Mouse (Mus musculus) layer of hippocampus, adult 18-20 months (tissue): ENCODE results near the gene Lcn5. TPM values are rescaled to one million over a fixed set of nuclear protein-coding genes. Genes with fewer than 3 reads are reported as not detected.
"Not testable (repeated sequence)": the region's sequence is repeated elsewhere in the genome, so short reads cannot be mapped to it uniquely, and the experiment has no call there.

Source experiments
- DNase-seq, 2 experiments: peaks; one replicate each; pipeline ENCODE4 v3.0.0; 2022; ENCODE audit warnings: low spot score in 2 of 2
- total RNA-seq, 2 experiments: library from RNA; stranded (reverse); gene quantifications; 2 replicates each; pipeline ENCODE4 v1.2.3; 2021

Lcn5 gene
- total RNA-seq, 2 experiments from 2014 or later, result not detected

DNA sequence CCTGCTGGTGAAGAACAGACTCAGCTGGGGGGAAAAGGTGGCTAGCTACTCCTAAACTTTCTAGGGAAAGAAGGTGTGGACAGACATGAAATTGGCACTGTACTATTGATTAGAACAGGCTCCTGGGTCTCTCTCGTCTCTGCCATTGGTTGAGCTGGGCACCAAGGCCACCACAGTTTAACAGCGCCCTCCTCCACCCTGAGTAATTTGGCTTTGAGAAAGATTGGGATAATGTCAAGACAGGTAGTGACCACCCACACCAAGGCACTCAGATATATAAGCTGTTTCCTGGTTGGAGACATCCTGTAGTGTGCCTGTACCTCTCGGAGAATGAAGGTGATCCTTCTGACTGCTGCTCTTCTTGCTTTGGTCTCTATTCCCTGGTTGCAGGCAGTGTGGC, 18.7 kb downstream of the Lcn5 start, which contains the start of gene Lcn6:
Lcn6 (plus strand) TSS at position 301 of the 400 bp plus-strand sequence.
- no peak for DNase-seq

DNA sequence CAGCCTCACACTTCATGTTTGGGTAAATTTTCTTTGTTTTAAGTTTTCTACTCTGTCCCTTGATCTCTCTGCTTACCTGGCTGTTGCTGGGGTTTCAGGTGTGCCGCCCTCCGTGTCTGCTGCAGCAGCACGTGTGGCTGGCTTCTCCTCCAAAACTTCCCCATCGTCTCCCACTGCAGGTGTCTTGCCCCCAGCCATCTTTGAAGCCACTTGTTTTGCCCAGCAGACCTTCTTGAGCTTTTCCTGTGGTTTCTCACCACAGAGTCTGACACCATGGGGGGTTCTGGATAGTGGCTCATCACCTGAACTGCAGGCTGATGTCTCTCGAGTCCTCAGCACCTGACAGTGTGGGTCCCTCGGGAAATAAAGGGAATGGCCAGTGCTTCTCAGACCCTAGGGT, 21.8 kb downstream of the Lcn5 start:
- no peak for DNase-seq

DNA sequence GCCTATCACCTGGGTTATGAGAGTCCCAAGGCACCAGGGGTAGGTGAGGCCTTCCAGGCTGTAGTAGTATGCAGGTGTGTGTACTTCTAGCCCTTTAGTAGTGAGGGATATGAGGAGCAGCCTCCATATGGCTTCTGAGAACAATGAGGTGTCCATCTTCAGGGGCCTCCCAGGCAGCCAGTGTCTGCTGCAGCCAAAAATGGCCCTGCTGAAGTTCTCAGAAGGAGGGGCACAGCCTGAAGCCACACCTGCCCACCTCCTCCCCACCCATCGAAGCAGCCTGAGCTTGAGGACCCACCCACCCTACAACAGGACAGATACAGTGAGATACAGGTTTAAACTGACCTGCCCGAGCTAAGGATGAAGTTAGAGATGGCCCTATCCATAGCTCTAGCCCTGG, 24.7 kb downstream of the Lcn5 start, which contains the start of gene Lcn10:
Lcn10 (plus strand) TSS at position 301 of the 400 bp plus-strand sequence.
- no peak for DNase-seq

DNA sequence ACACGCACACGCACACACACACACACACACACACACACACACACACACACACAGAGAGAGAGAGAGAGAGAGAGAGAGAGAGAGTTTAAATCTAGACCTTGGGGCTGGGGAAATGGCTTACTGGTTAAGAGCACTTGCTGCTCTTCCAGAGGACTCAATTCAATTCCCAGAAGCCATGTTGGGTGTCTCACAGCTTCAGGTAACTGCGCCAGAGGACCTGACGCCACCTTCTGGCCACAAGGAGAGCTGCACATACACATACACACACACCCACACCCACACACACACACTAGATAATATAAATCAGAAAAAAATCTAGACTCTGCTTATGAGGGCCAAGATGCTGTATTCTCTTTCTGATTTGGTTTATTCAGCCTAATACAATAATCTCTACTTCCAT, 29.2 kb downstream of the Lcn5 start:
- DNase-seq, result no peak

DNA sequence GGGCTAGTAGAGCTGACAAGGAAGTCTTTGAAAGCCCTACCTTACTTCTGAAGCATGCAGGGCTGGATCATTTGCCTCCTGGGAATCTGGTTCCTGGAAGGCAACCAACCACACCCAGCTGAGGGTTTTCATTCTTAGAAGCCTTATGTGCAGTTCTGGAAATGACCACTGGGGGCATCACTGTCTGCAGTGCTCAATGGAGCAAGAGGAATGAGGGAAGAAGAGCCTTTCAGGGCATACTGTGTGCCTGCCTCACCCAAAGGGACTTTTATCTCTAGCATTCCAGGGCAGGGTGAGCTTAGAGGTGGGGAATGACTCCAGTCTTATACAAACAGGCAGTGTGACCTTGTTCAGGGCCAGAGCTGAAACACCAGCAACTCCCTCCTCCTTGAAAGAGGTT, 36.9 kb downstream of the Lcn5 start:
- peak in 1 of 2 experiments; percentile 71 for DNase-seq

DNA sequence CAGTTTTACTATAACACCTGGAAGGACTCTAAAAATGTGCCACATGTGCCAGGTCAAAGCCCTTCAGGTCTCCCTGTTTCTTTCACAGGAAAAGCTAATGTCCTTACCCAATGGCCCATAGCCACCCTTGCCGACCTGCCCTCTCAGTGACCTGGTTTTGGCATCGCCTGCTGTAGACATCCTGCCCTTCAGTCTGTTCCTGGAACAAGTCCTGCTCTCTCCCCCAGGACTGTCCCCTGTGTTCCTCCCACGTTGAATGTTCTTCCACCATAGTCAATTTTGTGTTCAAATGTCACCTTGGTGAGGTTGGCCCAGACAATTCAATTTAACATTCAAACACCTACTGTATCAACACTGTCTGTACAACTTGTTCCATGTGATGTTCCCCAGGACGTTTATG, 39.2 kb downstream of the Lcn5 start:
- no peak for DNase-seq

DNA sequence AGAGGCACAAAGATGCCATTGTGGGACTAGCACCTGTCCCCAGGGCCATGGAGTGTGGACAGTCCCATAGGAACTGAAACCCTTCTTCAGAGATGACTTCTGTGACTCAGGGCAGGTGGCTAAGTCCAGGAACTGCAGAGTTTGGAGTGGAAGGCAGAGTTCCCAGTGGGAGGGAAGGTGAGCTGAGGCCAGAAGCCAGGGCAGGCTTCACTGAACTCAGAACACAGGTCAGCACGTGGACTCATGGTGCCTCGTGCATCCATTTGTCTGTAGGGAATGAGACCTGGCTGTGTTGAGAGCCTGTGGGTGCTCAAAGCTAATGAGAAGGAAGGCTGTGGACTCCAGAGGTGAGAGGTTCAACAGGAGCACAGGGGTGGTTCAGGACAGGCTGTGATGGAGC, 40.9 kb downstream of the Lcn5 start:
- DNase-seq, result no peak

DNA sequence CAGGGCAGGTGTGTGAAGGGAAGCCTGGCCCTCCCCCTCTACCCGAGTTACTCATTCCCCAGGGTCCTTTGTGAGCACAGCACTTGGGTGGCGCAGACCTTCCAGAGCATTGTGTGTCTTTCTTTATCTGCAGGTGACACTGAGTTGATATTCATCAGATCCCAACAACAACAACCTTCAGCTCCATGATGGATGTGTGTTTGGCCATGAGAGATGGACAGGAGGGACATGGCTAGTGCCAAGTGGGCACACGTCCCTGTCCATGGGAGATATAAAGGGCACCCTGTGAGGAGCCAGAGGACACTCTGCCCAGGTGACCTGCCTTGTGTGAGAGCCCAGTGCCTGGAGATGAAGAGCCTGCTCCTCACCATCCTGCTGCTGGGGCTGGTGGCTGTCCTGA, 42.0 kb downstream of the Lcn5 start, which contains the start of gene Obp2a:
Obp2a (plus strand) TSS at position 301 of the 400 bp plus-strand sequence.
- DNase-seq, result not testable (repeated sequence)

DNA sequence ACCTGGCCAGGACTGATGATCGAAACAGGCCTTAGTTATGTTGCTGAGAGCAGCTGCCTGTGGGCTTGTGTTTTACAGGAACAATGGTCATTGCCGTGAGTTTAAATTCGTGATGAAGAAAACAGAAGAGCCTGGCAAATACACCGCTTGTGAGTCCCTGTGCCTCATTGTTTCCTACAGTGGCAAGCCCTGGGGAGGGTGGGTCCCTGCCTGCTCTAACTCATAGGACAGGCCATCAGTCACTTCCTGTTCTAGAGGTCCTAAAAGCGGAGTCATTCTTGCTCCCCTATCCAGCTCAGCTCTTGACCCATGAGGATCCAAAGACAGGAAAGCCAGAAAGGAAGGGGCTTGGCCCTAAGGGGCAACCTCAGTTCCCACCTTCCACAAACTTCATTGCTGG, 43.2 kb downstream of the Lcn5 start:
- DNase-seq, result no peak

DNA sequence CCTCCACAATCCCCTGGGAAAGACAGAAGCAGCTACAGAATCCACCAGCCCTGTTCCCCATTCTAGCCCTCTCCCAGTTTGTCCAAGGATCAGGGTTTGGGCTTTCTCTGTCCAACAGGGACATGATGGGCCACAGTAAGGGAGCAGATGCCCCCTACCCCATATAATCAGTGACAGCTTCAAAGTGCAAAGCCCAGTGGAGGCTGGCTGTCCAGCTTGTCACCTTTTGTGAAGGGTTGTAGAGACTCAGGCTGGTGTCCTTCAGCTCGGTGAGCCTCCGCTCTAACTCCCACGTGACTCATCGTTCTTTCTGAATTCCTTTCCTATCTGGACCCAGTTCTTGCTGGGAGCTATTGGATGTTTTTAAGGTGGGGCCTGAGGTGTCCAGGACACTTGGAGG, 46.0 kb downstream of the Lcn5 start:
- DNase-seq, result no peak

DNA sequence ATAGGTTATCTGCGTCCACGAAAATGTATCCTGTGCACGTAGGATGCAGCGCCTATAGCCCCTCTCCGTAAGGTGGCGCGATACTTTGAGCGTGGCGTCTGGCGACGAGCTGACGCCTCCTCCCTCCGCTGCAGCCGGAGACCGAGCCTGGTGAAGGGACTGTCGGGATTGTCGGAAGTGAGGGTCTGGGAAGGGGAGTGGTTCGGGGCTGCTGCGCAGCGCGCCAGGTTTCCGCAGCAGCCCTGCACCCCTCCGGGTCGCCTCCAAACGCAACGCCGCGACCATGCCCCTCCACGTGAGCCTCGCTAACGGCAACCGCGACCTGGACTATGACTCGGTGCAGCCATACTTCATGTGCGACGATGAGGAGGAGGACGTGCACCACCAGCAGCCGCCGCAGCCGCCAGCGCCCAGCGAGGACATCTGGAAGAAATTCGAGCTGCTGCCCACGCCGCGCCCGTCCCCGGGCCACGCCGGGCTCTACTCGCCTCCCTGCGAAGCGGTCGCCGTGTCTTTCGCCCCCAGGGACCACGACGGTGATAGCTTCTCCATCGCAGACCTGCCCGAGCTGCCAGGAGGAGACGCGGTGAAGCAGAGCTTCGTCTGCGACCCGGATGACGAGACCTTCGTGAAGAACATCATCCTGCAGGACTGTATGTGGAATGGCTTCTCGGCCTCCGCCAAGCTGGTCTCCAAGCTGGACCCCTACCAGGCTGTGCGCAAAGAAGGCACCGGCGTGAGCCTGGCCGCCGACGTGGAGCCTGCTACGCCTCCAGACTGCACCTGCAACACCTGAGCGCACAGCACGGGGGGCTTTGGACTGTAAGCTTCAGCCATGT, 49.1 kb downstream of the Lcn5 start, which contains the start of gene Bmyc:
Bmyc (plus strand) TSS at position 97 of the 839 bp plus-strand sequence.
- peak; percentile 88 to 90 for DNase-seq

DNA sequence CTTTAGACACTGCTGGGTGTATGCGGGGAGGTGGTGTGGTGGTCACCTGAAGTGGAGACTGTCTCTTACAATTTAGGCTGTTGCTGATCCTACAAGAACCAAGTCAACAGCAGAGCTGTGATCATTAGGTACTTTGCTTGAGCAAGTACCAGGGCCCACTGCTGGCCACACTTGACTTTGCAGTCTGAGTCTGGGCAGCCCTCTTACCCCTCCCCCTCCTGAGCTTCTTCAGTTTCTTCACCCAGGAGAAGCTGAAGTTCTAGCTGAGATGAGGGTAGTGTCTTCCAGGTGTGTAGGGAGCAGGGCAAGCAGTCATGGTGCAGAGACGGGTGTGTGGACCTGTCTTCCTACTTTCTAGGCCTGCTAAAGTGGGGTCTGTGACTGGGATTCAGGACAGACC, 50.4 kb downstream of the Lcn5 start:
- DNase-seq, result peak in 1 of 2 experiments; percentile 40

DNA sequence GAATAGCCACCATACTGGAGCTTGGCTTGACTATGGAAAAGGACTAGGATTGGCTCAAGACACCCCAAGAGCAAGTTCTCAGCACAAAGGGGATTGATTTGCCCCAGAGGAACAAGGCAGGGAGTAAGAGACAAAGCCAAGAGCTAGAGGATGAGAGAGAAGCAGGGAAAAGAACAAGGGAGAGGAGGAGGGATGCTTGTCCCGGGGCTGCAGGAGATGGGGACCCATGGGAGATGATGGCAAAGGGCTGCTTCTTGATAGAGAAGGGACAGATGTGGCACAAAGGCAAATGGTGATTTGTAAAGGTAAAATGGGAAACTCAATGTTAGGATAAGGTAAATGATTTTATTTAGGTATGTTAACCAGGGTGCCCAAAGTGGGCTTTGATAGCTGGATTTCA, 51.3 kb downstream of the Lcn5 start:
- not testable (repeated sequence) for DNase-seq

DNA sequence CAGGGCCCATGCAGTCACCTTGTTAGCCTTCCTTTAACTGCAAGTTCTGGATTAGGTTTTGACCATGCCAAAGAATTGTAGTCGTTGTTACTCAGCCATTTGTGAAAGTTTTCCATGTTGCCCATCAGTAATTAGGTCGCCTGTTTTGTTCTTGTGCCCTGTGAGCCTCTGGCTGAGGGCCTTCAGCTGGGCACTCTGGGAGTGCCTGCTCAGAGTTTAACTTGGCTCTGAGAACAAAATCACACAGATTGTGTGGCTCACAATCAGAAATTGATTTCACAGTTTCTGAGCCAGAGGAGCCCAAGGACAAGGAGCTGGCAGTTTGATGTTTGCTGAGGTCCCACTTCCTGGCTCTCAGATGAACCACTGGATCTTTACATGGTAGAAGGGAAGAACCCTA, 52.0 kb downstream of the Lcn5 start:
- peak in 1 of 2 experiments; percentile 17 for DNase-seq

Other genes starting within 250 kb of the Lcn5 start
- gene Fut7, start 234.7 kb upstream of the Lcn5 start, total RNA-seq, result under 1 TPM; 0.15 to 0.76 TPM
- 100 to 1,000 TPM; 173 to 176 TPM for gene Abca2, start 229.2 kb upstream of the Lcn5 start, total RNA-seq
- 1 to 10 TPM in 1 of 2 experiments, under 1 TPM in 1; 0.66 to 1.0 TPM for gene Clic3, start 201.1 kb upstream of the Lcn5 start, total RNA-seq
- gene Paxx, start 196.9 kb upstream of the Lcn5 start, total RNA-seq, result 10 to 100 TPM; 56.7 to 61.3 TPM
- gene Ptgds, start 187.9 kb upstream of the Lcn5 start, total RNA-seq, result 100 to 1,000 TPM; 572 to 608 TPM
- gene Lcn12, start 164.0 kb upstream of the Lcn5 start, total RNA-seq, result not detected
- gene Fbxw5, start 157.2 kb upstream of the Lcn5 start, total RNA-seq, result 100 to 1,000 TPM; 114 to 115 TPM
- 1 to 10 TPM; 1.3 to 2.1 TPM for gene C8g, start 156.2 kb upstream of the Lcn5 start, total RNA-seq
- gene Traf2, start 111.0 kb upstream of the Lcn5 start, total RNA-seq, result 10 to 100 TPM; 10.9 to 12.0 TPM
- gene Edf1, start 100.1 kb upstream of the Lcn5 start, total RNA-seq, result 100 to 1,000 TPM; 212 to 213 TPM
- gene Mamdc4, start 83.1 kb upstream of the Lcn5 start, total RNA-seq, result 1 to 10 TPM; 2.1 to 4.0 TPM
- 10 to 100 TPM; 63.0 to 66.2 TPM for gene Phpt1, start 82.7 kb upstream of the Lcn5 start, total RNA-seq
- gene Ajm1, start 76.2 kb upstream of the Lcn5 start, total RNA-seq, result 100 to 1,000 TPM in 1 of 2 experiments, 10 to 100 TPM in 1; 98.6 to 102 TPM
- gene Rabl6, start 49.4 kb upstream of the Lcn5 start, total RNA-seq, result 100 to 1,000 TPM; 150 to 155 TPM
- not detected for gene Ccdc183, start 40.3 kb upstream of the Lcn5 start, total RNA-seq
- 10 to 100 TPM; 16.7 to 17.5 TPM for gene Tmem141, start 35.9 kb upstream of the Lcn5 start, total RNA-seq
- gene Fcna, start 29.9 kb upstream of the Lcn5 start, total RNA-seq, result 1 to 10 TPM in 1 of 2 experiments, under 1 TPM in 1; 0.56 to 1.1 TPM
- not detected for gene Lcn8, start 4.8 kb upstream of the Lcn5 start, total RNA-seq
- gene Lcn6, start 18.8 kb downstream of the Lcn5 start, total RNA-seq, result not detected
- not detected for gene Lcn10, start 24.8 kb downstream of the Lcn5 start, total RNA-seq
- gene Obp2a, start 42.1 kb downstream of the Lcn5 start, total RNA-seq, result not detected
- 10 to 100 TPM; 92.5 to 96.1 TPM for gene Bmyc, start 48.8 kb downstream of the Lcn5 start, total RNA-seq
- gene Obp2b, start 79.1 kb downstream of the Lcn5 start, total RNA-seq, result not detected
- not detected for gene Lcn3, start 107.6 kb downstream of the Lcn5 start, total RNA-seq
- not detected for gene Lcn11, start 119.1 kb downstream of the Lcn5 start, total RNA-seq
- gene Gm13539, start 124.3 kb downstream of the Lcn5 start, total RNA-seq, result not detected
- not detected for gene Glt6d1, start 157.9 kb downstream of the Lcn5 start, total RNA-seq
- gene Lcn9, start 165.2 kb downstream of the Lcn5 start, total RNA-seq, result not detected
- gene Sohlh1, start 189.3 kb downstream of the Lcn5 start, total RNA-seq, result not detected
- gene Kcnt1, start 205.8 kb downstream of the Lcn5 start, total RNA-seq, result 10 to 100 TPM; 39.9 to 43.2 TPM